Mouse (Mus musculus) c-Kit-positive CD71-negative TER-119-negative erythroid progenitor cells, embryonic 14.5 days (primary cell): ENCODE data around the gene Tut1.
"Not testable (repeated sequence)": the region's sequence is repeated elsewhere in the genome, so short reads cannot be mapped to it uniquely, and the experiment has no call there.

ENCODE experiments used
- DNase-seq: peaks from one replicate; pipeline ENCODE4 v3.0.0-alpha.2; 2013; ENCODE audit warnings: low read depth

Tut1 gene

GRCm38 (mm10) chr19:8983150-8983650, 29.6 kb downstream of the Tut1 start:
- no peak for DNase-seq

GRCm38 (mm10) chr19:8984255-8984868, 30.7 kb downstream of the Tut1 start:
- peak; percentile 83 for DNase-seq

DNA sequence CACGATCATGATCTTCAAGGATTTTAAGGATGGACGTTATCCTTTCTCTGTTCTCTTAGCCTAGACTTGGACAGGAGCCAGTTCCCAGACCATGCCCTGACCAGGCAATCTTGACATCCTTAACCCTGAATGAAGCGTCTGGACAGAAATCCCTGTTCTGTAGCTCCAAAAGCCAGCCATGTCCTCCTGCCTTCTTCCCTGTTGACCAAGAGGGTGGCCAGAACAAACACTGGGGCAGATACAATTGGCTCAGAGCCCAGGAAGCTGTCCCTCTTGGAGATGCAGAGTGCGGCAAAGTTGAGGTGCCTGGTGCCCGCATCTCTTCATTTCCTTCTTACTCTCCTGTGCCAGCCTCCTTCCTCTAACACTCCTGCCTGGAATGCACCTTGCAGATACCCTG, 32.2 kb downstream of the Tut1 start:
- DNase-seq: no peak

DNA sequence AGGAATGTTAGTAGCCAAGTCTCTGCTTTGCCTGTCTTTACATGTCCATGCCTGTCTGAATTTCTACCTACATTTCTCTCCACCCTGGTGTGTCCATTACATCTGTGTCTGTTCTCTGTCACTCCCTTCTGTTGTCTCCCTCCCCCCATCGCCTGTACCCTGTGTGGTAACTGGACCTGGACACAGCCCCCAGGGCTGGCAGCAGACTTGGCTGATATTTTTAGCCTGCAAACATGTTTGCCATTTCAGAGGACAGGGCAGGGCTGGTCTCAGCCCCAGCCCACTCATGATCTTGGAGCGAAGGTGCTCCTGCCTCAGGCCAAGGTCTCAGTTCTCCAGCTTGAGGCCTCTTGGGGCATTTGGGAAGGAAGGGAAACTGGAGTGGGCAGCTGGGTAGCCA, 34.2 kb downstream of the Tut1 start:
- DNase-seq: no peak

GRCm38 (mm10) chr19:8988346-8989065, 34.9 kb downstream of the Tut1 start:
- DNase-seq: no peak

DNA sequence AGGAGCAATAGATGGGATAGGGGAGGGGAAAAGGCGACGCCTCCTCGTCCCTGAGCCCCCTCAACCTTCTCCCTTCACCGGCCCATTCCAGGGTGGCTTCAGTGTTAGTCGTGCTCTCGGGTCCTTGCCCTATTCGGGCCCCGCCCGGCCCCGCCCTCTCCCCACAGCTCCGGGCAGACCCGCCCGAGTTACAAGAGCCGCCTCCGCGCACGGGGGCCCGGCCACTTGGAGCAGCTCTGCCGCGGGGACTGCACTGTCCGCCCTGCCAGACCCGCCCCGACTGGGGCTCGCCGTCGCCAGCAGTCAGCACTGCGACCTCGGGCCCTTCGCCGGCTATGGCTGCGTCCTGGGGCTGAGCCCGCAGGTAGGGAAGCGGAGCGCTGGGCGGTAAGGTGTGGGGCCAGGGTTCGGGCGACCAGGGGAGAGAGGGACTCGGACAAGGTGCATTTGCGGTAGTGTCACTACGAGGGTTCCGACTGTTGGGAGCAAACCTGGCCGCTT, 35.5 kb downstream of the Tut1 start, which contains the start of gene Ahnak:
TSS of gene Ahnak (plus strand) at position 219 of the 501 bp plus-strand sequence.
- DNase-seq: peak; percentile 53

DNA sequence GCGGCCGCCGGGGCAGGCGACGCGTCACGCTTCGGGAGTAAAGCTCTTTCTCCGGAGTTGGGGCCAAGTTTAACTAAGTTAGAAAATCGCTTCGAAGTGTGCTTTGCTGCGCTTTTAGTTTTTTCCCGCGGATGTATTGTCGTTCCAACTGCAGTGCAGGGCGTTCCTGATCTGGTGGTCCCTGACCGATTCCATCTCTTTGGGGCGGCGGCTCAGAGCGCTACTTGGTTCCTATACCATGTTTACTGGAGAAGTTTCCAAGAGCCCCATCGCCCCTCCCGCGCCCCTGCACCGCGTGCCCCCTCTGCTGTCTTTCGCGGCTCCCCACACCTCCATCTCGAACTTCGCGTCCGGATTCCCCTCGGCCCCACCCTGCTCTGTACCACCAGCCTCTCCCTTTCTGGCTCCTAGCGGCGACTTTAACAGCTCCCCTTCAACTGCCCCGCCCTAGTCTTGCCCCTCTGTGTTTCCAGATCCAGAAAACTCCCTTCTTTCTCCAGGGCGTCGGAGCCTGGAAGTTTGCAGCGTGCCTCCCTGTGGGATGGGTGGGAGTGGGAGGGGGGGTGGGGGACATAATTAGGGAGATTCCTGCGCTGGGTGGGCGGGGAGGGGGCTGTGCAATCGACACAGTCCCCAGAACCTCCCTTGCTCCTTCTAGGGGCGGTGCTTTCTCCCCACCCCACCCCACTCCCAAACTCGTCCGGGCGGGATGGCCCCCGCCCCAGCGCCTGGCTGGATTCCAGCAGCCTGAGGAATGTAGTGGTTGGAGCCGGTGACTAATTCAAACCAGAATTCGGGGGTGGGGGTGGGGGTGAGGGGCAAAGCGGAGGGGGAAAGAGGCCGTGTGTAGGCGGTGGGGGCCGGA, 36.2 kb downstream of the Tut1 start:
- no peak for DNase-seq

DNA sequence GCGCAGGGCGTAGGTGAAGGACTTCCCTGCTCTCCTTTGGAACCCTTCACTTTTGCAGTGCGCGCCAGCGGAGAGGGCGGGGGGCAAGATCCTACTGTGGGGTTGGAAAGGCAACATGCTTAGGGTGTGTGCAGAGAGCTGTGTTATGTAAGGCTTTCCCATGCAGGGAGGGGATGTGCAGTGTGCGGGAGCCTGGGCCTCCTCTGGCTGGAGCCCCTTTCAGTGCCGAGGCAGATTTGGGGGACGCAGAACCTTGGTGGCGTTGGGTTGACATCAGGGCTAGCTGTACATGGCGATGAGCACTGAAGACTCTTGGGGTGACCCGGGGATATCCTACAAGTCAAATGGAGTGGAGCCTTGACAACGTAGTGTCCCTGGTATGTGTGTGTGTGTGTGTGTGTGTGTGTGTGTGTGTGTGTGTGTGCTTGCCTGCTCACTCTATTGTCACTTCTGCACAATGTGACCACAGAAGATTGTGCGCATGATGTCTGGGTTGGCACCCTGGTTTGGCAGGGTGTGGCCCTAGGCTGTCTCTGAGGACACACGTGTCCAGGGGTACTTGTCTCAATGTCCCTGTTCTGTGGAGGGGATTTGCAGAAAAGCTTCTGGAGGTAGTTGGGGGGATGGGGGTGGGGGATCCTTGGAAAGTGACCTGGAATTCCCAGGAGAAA, 36.9 kb downstream of the Tut1 start:
- no peak for DNase-seq

- no peak for DNase-seq
These were observed 37.7 kb downstream of the Tut1 start for GRCm38 (mm10) chr19:8991245-8991870.

DNA sequence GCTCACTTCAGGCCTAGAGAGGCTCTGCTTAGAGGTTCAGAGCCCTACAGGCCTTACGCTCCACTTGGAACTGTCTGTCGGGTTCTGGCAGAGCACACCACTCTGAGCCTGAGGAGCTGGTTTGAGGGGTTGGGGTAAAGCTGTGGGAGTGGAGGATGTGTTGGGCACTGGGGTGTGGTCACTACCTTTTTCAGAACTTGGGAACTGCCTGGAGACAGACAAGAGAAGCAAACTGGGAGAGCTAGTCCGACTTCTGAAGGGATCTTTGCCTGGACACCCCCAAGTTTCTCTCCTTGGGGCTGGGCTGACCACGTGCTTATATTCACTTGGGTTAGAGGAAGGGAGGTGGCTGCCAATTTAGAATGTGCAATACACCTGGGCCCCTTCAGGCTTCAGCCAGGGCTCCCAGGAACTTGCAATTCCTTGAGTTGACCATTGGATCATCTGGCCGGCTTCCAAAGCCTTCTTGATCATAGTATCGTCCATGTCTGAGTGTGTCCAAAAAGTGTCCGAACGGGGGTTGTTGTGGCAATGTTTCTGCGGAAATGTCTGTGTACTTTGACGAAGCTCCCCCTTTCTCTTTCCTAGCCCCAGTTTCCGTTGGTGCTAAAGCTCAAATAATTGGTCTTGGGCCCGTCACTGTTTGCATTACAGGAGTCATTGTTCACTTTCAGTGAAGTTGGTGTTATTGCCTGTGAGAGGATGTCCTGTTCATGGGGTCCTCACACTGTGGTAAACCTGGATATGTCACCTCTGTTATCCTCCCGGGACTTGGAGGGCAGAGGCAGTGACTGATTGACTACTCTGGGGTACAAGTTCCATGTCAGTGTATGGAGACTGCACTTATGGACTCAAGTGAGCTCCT, 38.5 kb downstream of the Tut1 start:
- DNase-seq: no peak

DNA sequence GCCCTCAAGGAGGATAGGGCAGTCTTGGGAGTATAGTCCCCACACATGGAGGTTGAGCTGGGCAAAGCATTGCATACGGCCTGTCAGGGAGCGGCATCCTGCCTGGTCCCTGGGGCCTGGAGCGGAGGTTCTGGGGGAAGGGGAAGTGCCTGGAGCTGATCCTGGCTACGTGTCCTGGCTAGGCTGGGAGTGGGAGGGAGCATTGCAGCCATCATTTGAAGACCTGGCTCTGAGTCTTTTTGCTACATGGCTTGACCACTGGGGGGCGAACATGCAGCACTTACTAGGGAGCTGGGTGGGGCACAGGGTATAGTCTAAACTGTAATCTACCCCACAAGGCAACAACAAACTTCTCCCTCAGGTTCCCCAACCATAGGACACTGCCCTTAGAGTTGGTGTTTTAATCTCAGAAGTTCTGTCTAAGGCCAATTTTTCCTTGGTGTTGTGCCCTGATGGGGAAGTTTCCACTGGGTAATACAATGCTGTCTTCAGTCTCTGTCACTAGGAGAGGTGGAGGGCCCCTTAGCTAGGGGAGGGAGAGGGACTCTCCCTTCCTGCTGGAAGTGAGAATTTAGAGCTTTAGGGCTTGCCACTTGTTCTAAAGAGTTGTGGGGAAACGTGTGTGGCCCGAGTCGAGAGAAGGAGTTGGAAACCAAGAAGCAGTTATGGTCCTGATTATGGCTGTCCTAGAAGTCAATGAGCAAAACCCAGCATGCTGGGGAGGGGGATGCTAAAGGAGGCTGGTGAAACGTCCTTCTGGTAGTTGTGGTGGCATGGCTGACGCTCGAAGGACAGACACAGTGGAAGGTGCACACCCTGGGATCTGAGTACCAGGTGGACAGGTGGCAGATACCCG, 39.4 kb downstream of the Tut1 start:
- DNase-seq: peak; percentile 79

- DNase-seq: no peak
These were observed 39.9 kb downstream of the Tut1 start for GRCm38 (mm10) chr19:8993625-8993912.

- DNase-seq: no peak
These were observed 41.4 kb downstream of the Tut1 start for GRCm38 (mm10) chr19:8994813-8995607.

GRCm38 (mm10) chr19:8996601-8997000, 43.0 kb downstream of the Tut1 start:
- DNase-seq: no peak

GRCm38 (mm10) chr19:8997546-8997945, 43.9 kb downstream of the Tut1 start:
- DNase-seq: peak; percentile 69

GRCm38 (mm10) chr19:8998546-8998945, 44.9 kb downstream of the Tut1 start:
- no peak for DNase-seq

DNA sequence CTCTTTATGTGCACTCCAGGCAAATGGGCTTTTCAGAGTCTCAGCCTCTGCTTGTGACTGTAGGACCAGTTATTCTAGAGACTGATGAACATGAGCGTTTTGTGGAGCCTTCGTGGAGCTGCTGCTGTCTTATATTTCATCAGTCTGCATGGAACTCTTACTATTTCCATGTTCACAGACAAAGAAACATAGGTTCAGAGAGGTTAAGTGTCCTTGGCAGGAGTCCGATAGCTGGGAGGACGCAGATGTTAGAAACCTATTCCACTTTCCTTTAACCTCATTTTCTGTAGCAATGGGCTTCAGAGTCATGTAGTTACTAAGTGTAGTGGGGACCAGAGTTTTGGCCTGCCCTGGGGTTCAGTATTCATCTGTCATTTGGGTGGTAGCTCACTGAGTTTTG, 45.6 kb downstream of the Tut1 start:
- DNase-seq: no peak

DNA sequence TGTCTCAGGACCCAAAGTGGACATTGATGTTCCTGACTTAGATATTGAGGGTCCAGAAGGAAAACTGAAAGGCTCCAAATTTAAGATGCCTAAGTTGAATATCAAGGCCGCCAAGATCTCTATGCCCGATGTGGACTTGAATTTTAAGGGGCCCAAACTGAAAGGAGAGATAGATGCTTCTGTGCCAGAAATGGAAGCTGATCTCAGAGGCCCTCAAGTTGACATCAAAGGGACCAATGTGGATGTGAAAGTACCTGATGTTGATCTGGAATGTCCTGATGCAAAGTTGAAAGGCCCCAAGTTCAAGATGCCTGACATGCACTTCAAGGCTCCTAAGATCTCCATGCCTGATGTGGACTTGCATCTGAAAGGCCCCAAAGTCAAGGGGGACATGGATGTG, 53.3 kb downstream of the Tut1 start:
- not testable (repeated sequence) for DNase-seq
